Mouse (Mus musculus): Measurements from ENCODE around the gene Fbxw4. TPM values are rescaled to one million over a fixed set of nuclear protein-coding genes. Genes with fewer than 3 reads are reported as not detected.

Fbxw4 gene
- polyA plus RNA-seq, 1 experiment from 2014 or later, result 5.5 TPM

- H3K4me2 ChIP-seq (replicated peaks), result no peak overlapping the region
- peaks cover 13% of the 10 kb centered on the region for H3K4me1 ChIP-seq (replicated peaks)
- ATAC-seq, result no peak
- H3K9me3 ChIP-seq, result no peaks in the 10 kb centered on the region
- 84% methylated on average over 13 of the region's 13 CpGs for WGBS
- peaks cover 24% of the 10 kb centered on the region for H3K27me3 ChIP-seq
- no peak overlapping the region for H3K4me3 ChIP-seq (replicated peaks)
- no peak overlapping the region for H3K9ac ChIP-seq (replicated peaks)
- H3K36me3 ChIP-seq, result no peaks in the 10 kb centered on the region
- no peak overlapping the region for H3K27ac ChIP-seq
These were observed 51.3 kb downstream of the Fbxw4 start for GRCm38 (mm10) chr19:45608648-45609339.

GRCm38 (mm10) chr19:45607479-45607878 lies 52.6 kb downstream of the Fbxw4 start:
- Histone ChIP-seq H3K27me3 (peaks cover 27% of the 10 kb centered on the region), H3K4me1 (replicated peaks) (peaks cover 13% of the 10 kb centered on the region), H3K27ac (0 out of 2 replicates have a peak overlapping the region, but pooled peaks have one; percentile 4), H3K4me3 (replicated peaks) (no peak overlapping the region), H3K9me3 (no peaks in the 10 kb centered on the region), H3K9ac (replicated peaks) (no peak overlapping the region), H3K36me3 (no peaks in the 10 kb centered on the region), H3K4me2 (replicated peaks) (no peak overlapping the region)
- 18% methylated on average over 7 of the region's 7 CpGs for WGBS
- ATAC-seq, result peak; percentile 53; the same call in 1 of the 2 replicates

GRCm38 (mm10) chr19:45606701-45607100 lies 53.4 kb downstream of the Fbxw4 start:
- peaks cover 5% of the 10 kb centered on the region; the same call in 1 of the 2 replicates for H3K36me3 ChIP-seq
- WGBS, result 71% methylated on average over 4 of the region's 4 CpGs
- H3K27me3 ChIP-seq, result peaks cover 28% of the 10 kb centered on the region
- no peak overlapping the region for H3K27ac ChIP-seq
- H3K9ac ChIP-seq (replicated peaks), result no peak overlapping the region
- H3K4me3 ChIP-seq (replicated peaks), result no peak overlapping the region
- H3K4me1 ChIP-seq (replicated peaks), result peaks cover 13% of the 10 kb centered on the region
- no peak for ATAC-seq
- no peaks in the 10 kb centered on the region for H3K9me3 ChIP-seq
- no peak overlapping the region for H3K4me2 ChIP-seq (replicated peaks)

- Histone ChIP-seq H3K9ac (replicated peaks) (no peak overlapping the region), H3K4me3 (replicated peaks) (no peak overlapping the region), H3K4me2 (replicated peaks) (no peak overlapping the region), H3K9me3 (no peaks in the 10 kb centered on the region), H3K27ac (no peak overlapping the region), H3K4me1 (replicated peaks) (peaks cover 11% of the 10 kb centered on the region), H3K36me3 (peaks cover 5% of the 10 kb centered on the region; the same call in 1 of the 2 replicates), H3K27me3 (peaks cover 46% of the 10 kb centered on the region)
- ATAC-seq, result no peak
- WGBS, result 93% methylated on average over 5 of the region's 5 CpGs
These were observed 57.5 kb downstream of the Fbxw4 start for GRCm38 (mm10) chr19:45602606-45603005.

GRCm38 (mm10) chr19:45597106-45597505 lies 63.0 kb downstream of the Fbxw4 start:
- Histone ChIP-seq H3K27me3 (peaks cover 61% of the 10 kb centered on the region), H3K4me2 (replicated peaks) (no peak overlapping the region), H3K9ac (replicated peaks) (no peak overlapping the region), H3K4me1 (replicated peaks) (peaks cover 18% of the 10 kb centered on the region), H3K9me3 (no peaks in the 10 kb centered on the region), H3K27ac (no peak overlapping the region), H3K36me3 (peaks cover 2% of the 10 kb centered on the region; the same call in 1 of the 2 replicates), H3K4me3 (replicated peaks) (no peak overlapping the region)
- 63% methylated on average over 4 of the region's 4 CpGs for WGBS
- ATAC-seq, result no peak

- no peak overlapping the region for H3K9ac ChIP-seq (replicated peaks)
- peak; percentile 53 for ATAC-seq
- H3K27me3 ChIP-seq, result peaks cover 67% of the 10 kb centered on the region
- WGBS, result 52% methylated on average over 6 of the region's 6 CpGs
- no peak overlapping the region for H3K4me2 ChIP-seq (replicated peaks)
- H3K9me3 ChIP-seq, result no peaks in the 10 kb centered on the region
- H3K4me3 ChIP-seq (replicated peaks), result no peak overlapping the region
- H3K4me1 ChIP-seq (replicated peaks), result peaks cover 18% of the 10 kb centered on the region
- no peak overlapping the region for H3K27ac ChIP-seq
- no peaks in the 10 kb centered on the region for H3K36me3 ChIP-seq
These were observed 63.7 kb downstream of the Fbxw4 start for GRCm38 (mm10) chr19:45596434-45596833.

GRCm38 (mm10) chr19:45596019-45596418 lies 64.1 kb downstream of the Fbxw4 start:
- WGBS, result 16% methylated on average over 7 of the region's 7 CpGs
- Histone ChIP-seq H3K36me3 (no peaks in the 10 kb centered on the region), H3K27me3 (peaks cover 68% of the 10 kb centered on the region), H3K27ac (no peak overlapping the region), H3K4me2 (replicated peaks) (no peak overlapping the region), H3K9me3 (no peaks in the 10 kb centered on the region), H3K9ac (replicated peaks) (no peak overlapping the region), H3K4me3 (replicated peaks) (no peak overlapping the region), H3K4me1 (replicated peaks) (peaks cover 18% of the 10 kb centered on the region)
- peak; percentile 91 for ATAC-seq

- ATAC-seq, result no peak
- H3K9ac ChIP-seq (replicated peaks), result no peak overlapping the region
- H3K27ac ChIP-seq, result no peak overlapping the region
- H3K4me2 ChIP-seq (replicated peaks), result no peak overlapping the region
- peaks cover 18% of the 10 kb centered on the region for H3K4me1 ChIP-seq (replicated peaks)
- H3K9me3 ChIP-seq, result no peaks in the 10 kb centered on the region
- H3K27me3 ChIP-seq, result peaks cover 66% of the 10 kb centered on the region
- no peak overlapping the region for H3K4me3 ChIP-seq (replicated peaks)
- no peaks in the 10 kb centered on the region for H3K36me3 ChIP-seq
- WGBS, result 92% methylated on average over 6 of the region's 6 CpGs
These were observed 64.6 kb downstream of the Fbxw4 start for GRCm38 (mm10) chr19:45595481-45595880.

- ATAC-seq, result no peak
- 94% methylated on average over 7 of the region's 7 CpGs for WGBS
- no peaks in the 10 kb centered on the region for H3K36me3 ChIP-seq
- H3K27ac ChIP-seq, result no peak overlapping the region
- H3K4me2 ChIP-seq (replicated peaks), result no peak overlapping the region
- H3K4me1 ChIP-seq (replicated peaks), result peaks cover 18% of the 10 kb centered on the region
- peaks cover 59% of the 10 kb centered on the region for H3K27me3 ChIP-seq
- H3K4me3 ChIP-seq (replicated peaks), result no peak overlapping the region
- no peak overlapping the region for H3K9ac ChIP-seq (replicated peaks)
- H3K9me3 ChIP-seq, result no peaks in the 10 kb centered on the region
These were observed 66.0 kb downstream of the Fbxw4 start for GRCm38 (mm10) chr19:45594079-45594478.

GRCm38 (mm10) chr19:45592916-45593315 lies 67.2 kb downstream of the Fbxw4 start:
- 93% methylated on average over 9 of the region's 9 CpGs for WGBS
- Histone ChIP-seq H3K9ac (replicated peaks) (no peak overlapping the region), H3K27ac (no peak overlapping the region), H3K27me3 (peaks cover 57% of the 10 kb centered on the region), H3K9me3 (no peaks in the 10 kb centered on the region), H3K4me2 (replicated peaks) (no peak overlapping the region), H3K4me3 (replicated peaks) (no peak overlapping the region), H3K4me1 (replicated peaks) (peaks cover 18% of the 10 kb centered on the region), H3K36me3 (0 out of 2 replicates have a peak, but pooled peaks cover 5% of the 10 kb centered on the region)
- ATAC-seq, result no peak

- H3K9ac ChIP-seq (replicated peaks), result no peak overlapping the region
- peaks cover 20% of the 10 kb centered on the region for H3K4me1 ChIP-seq (replicated peaks)
- H3K9me3 ChIP-seq, result no peaks in the 10 kb centered on the region
- no peak for ATAC-seq
- 0 out of 2 replicates have a peak, but pooled peaks cover 5% of the 10 kb centered on the region for H3K36me3 ChIP-seq
- no peak overlapping the region for H3K4me3 ChIP-seq (replicated peaks)
- 92% methylated on average over 7 of the region's 7 CpGs for WGBS
- peaks cover 66% of the 10 kb centered on the region for H3K27me3 ChIP-seq
- H3K4me2 ChIP-seq (replicated peaks), result no peak overlapping the region
- no peak overlapping the region for H3K27ac ChIP-seq
These were observed 68.4 kb downstream of the Fbxw4 start for GRCm38 (mm10) chr19:45591704-45592103.

GRCm38 (mm10) chr19:45589761-45590160 lies 70.4 kb downstream of the Fbxw4 start:
- 95% methylated on average over 6 of the region's 6 CpGs for WGBS

More at GRCm38 (mm10) chr19:45589761-45590160, 70.4 kb downstream of the Fbxw4 start:
- Histone ChIP-seq H3K4me2 (replicated peaks) (no peak overlapping the region), H3K27ac (no peak overlapping the region), H3K4me1 (replicated peaks) (peaks cover 9% of the 10 kb centered on the region; the same call in 1 of the 2 replicates), H3K36me3 (0 out of 2 replicates have a peak, but pooled peaks cover 5% of the 10 kb centered on the region), H3K9me3 (no peaks in the 10 kb centered on the region), H3K4me3 (replicated peaks) (no peak overlapping the region), H3K27me3 (peaks cover 79% of the 10 kb centered on the region), H3K9ac (replicated peaks) (no peak overlapping the region)
- ATAC-seq, result no peak

All from midbrain, embryonic 13.5 days (tissue).